Mouse (Mus musculus): ENCODE measurements around the gene Hist1h2bc. TPM values are rescaled to one million over a fixed set of nuclear protein-coding genes. Genes with fewer than 3 reads are reported as not detected.

Hist1h2bc gene
- polyA plus RNA-seq, 1 experiment: 113 TPM

DNA sequence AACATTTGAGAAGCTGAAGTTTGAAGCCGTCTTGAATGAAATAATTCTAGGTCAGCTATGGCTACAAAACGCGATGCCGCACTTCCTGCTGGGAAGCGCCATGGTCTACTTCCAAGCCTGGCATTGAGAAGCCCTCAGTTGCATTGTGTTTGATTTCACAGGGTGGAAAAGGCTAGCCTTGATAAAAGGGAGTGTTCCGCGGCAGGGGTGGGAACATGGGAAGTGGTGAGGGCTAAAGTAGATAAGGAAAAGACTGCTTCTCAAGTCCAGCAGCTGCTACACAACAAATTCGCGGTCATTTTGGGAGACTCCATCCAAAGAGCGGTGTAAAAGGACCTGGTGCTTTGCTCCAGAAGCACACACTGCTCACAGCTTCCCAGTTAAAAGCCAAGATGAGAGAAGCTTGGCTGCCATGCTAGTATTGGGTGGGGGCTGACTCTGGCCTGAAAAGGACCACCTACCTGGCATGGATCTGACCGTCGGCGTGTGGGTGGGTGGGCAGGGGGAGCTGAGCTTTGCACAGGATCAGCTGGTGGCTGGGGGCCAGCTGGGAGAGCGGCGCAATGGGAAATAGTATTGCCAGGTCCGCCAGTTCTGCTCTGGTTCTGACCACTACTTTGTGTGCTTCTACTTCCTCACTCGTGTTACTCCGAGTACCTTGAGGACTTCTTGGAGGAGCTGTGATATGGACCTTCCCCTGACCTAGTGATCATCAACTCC is 44.6 kb downstream of the Hist1h2bc start:
- Histone ChIP-seq H3K79me2 (ENCODE audit: control insufficient read depth, insufficient read depth) (no peaks in the 10 kb centered on the region), H3K36me3 (ENCODE audit: control insufficient read depth, insufficient read depth) (no peaks in the 10 kb centered on the region), H3K4me2 (ENCODE audit: low read depth) (no peak overlapping the region), H3ac (ENCODE audit: control insufficient read depth, insufficient read length) (no peak overlapping the region), H3K4me3 (no peak overlapping the region), H3K27me3 (ENCODE audit: control insufficient read depth, insufficient read depth, insufficient read length) (no peaks in the 10 kb centered on the region)
- TF ChIP-seq POLR2AphosphoS2 (IDR thresholded peaks at IDR 0.05; ENCODE audit: insufficient read length, low read depth) (no peak), E2F4 (IDR thresholded peaks at IDR 0.05; ENCODE audit: insufficient read depth) (no peak), MYOG (IDR thresholded peaks at IDR 0.05; ENCODE audit: control insufficient read depth in 1 of 3, insufficient read depth in 1 of 3, insufficient read length in 2 of 3, low read depth in 2 of 3) (no peak), CEBPB (IDR thresholded peaks at IDR 0.05; ENCODE audit: insufficient read depth, poor library complexity, severe bottlenecking) (no peak), TCF3 (IDR thresholded peaks at IDR 0.05; ENCODE audit: insufficient read length, low read depth) (no peak), SRF (IDR thresholded peaks at IDR 0.05; ENCODE audit: control insufficient read depth, insufficient read length, low read depth) (no peak), REST (IDR thresholded peaks at IDR 0.05; ENCODE audit: insufficient read depth, insufficient read length) (no peak), MYOD1 (IDR thresholded peaks at IDR 0.05; ENCODE audit: control insufficient read depth in 1 of 3, insufficient read length in 2 of 3, low read depth in 2 of 3) (no peak)

DNA sequence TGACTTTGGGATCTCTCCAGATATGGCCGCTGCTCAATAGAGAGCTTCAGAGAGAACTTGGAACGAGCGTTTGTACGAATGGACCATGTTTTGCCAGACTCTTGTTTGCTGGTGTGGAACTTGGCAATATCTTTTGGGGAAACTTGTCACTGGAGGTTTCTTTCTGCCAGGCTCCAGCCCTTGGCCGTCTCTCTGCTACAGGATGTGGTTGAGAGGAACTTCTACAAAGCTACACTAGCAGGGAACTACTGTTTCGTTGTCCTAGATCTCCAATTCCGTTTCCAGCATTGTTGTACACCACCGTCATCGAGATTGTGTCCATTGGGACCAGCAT is 45.2 kb downstream of the Hist1h2bc start:
- no peaks in the 10 kb centered on the region for H3K79me2 ChIP-seq (ENCODE audit: control insufficient read depth, insufficient read depth)

DNA sequence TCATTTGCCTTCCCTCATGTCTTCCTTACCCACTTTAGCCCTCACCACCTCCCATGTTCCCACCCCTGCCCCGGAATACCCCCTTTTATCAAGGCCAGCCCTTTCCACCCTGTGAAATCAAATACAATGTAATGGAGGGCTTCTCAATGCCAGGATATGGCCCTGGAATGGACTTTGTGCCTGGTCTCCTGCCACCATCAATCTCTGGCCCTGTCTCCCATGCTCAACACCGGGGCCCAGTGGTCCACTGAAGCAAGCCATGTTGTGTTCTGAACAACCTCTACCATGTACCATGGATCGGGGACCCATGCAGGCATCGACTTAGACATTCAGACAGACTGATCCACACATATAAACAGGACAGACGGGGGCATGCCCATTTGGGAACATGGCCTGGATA is 45.7 kb downstream of the Hist1h2bc start:
- TF ChIP-seq CEBPB (IDR thresholded peaks at IDR 0.05; ENCODE audit: insufficient read depth, poor library complexity, severe bottlenecking): no peak
- no peak for TF ChIP-seq MYOD1 (IDR thresholded peaks at IDR 0.05; ENCODE audit: control insufficient read depth in 1 of 3, insufficient read length in 2 of 3, low read depth in 2 of 3)
- no peak for TF ChIP-seq SRF (IDR thresholded peaks at IDR 0.05; ENCODE audit: control insufficient read depth, insufficient read length, low read depth)
- TF ChIP-seq MAX (IDR thresholded peaks at IDR 0.05; ENCODE audit: low read depth): no peak
- no peak for TF ChIP-seq TCF3 (IDR thresholded peaks at IDR 0.05; ENCODE audit: insufficient read length, low read depth)
- no peak for TF ChIP-seq REST (IDR thresholded peaks at IDR 0.05; ENCODE audit: insufficient read depth, insufficient read length)
- TF ChIP-seq POLR2AphosphoS2 (IDR thresholded peaks at IDR 0.05; ENCODE audit: insufficient read length, low read depth): no peak
- no peak for TF ChIP-seq USF1 (IDR thresholded peaks at IDR 0.05; ENCODE audit: low read depth)
- no peak for TF ChIP-seq MYOG (IDR thresholded peaks at IDR 0.05; ENCODE audit: control insufficient read depth in 1 of 3, insufficient read depth in 1 of 3, insufficient read length in 2 of 3, low read depth in 2 of 3)
- TF ChIP-seq E2F4 (IDR thresholded peaks at IDR 0.05; ENCODE audit: insufficient read depth): no peak
- TF ChIP-seq TCF12 (IDR thresholded peaks at IDR 0.05; ENCODE audit: insufficient read depth, poor library complexity, severe bottlenecking): no peak
- TF ChIP-seq POLR2A (IDR thresholded peaks at IDR 0.05; ENCODE audit: insufficient read length, low read depth): no peak
- Histone ChIP-seq H3K79me2 (ENCODE audit: control insufficient read depth, insufficient read depth) (no peaks in the 10 kb centered on the region), H3K27me3 (ENCODE audit: control insufficient read depth, insufficient read depth, insufficient read length) (no peaks in the 10 kb centered on the region), H3K4me2 (ENCODE audit: low read depth) (no peak overlapping the region), H3K36me3 (ENCODE audit: control insufficient read depth, insufficient read depth) (no peaks in the 10 kb centered on the region), H3ac (ENCODE audit: control insufficient read depth, insufficient read length) (no peak overlapping the region), H3K4me3 (no peak overlapping the region)

More for the DNA sequence above, 45.2 kb downstream of the Hist1h2bc start:
- Histone ChIP-seq H3K4me2 (ENCODE audit: low read depth) (no peak overlapping the region), H3ac (ENCODE audit: control insufficient read depth, insufficient read length) (no peak overlapping the region), H3K36me3 (ENCODE audit: control insufficient read depth, insufficient read depth) (no peaks in the 10 kb centered on the region), H3K4me3 (no peak overlapping the region), H3K27me3 (ENCODE audit: control insufficient read depth, insufficient read depth, insufficient read length) (no peaks in the 10 kb centered on the region)
- no peak for TF ChIP-seq POLR2A (IDR thresholded peaks at IDR 0.05; ENCODE audit: insufficient read length, low read depth)
- no peak for TF ChIP-seq USF1 (IDR thresholded peaks at IDR 0.05; ENCODE audit: low read depth)
- no peak for TF ChIP-seq MYOG (IDR thresholded peaks at IDR 0.05; ENCODE audit: control insufficient read depth in 1 of 3, insufficient read depth in 1 of 3, insufficient read length in 2 of 3, low read depth in 2 of 3)
- no peak for TF ChIP-seq CEBPB (IDR thresholded peaks at IDR 0.05; ENCODE audit: insufficient read depth, poor library complexity, severe bottlenecking)
- TF ChIP-seq SRF (IDR thresholded peaks at IDR 0.05; ENCODE audit: control insufficient read depth, insufficient read length, low read depth): no peak
- no peak for TF ChIP-seq POLR2AphosphoS2 (IDR thresholded peaks at IDR 0.05; ENCODE audit: insufficient read length, low read depth)
- no peak for TF ChIP-seq REST (IDR thresholded peaks at IDR 0.05; ENCODE audit: insufficient read depth, insufficient read length)
- TF ChIP-seq MAX (IDR thresholded peaks at IDR 0.05; ENCODE audit: low read depth): no peak

DNA sequence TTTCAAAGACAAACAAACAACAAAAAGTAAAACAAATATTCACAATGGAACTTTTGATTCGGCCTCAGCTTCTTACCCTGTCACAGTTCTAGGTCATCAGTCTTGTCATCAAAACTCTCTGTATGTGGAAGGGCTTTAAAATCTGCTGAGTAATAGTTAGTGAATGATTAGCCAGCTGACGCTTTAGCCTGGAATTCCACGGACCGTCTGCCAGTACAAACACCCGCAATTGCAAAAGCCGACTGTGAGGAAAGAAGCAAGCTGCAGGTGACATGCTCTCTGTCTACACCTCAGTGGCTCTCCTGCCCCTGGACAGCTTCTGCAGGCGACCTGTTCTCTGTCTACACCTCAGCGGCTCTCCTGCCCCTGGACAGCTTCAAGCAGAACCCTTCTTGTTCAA is 46.5 kb downstream of the Hist1h2bc start:
- H3K4me3 ChIP-seq: no peak overlapping the region
- no peaks in the 10 kb centered on the region for H3K36me3 ChIP-seq (ENCODE audit: control insufficient read depth, insufficient read depth)
- no peaks in the 10 kb centered on the region for H3K27me3 ChIP-seq (ENCODE audit: control insufficient read depth, insufficient read depth, insufficient read length)
- no peaks in the 10 kb centered on the region for H3K79me2 ChIP-seq (ENCODE audit: control insufficient read depth, insufficient read depth)
- no peak overlapping the region for H3K4me2 ChIP-seq (ENCODE audit: low read depth)
- H3ac ChIP-seq (ENCODE audit: control insufficient read depth, insufficient read length): no peak overlapping the region
- TF ChIP-seq USF1 (IDR thresholded peaks at IDR 0.05; ENCODE audit: low read depth) (no peak), SRF (IDR thresholded peaks at IDR 0.05; ENCODE audit: control insufficient read depth, insufficient read length, low read depth) (no peak), MAX (IDR thresholded peaks at IDR 0.05; ENCODE audit: low read depth) (no peak), MYOG (IDR thresholded peaks at IDR 0.05; ENCODE audit: control insufficient read depth in 1 of 3, insufficient read depth in 1 of 3, insufficient read length in 2 of 3, low read depth in 2 of 3) (no peak), REST (IDR thresholded peaks at IDR 0.05; ENCODE audit: insufficient read depth, insufficient read length) (no peak), TCF3 (IDR thresholded peaks at IDR 0.05; ENCODE audit: insufficient read length, low read depth) (no peak), TCF12 (IDR thresholded peaks at IDR 0.05; ENCODE audit: insufficient read depth, poor library complexity, severe bottlenecking) (no peak), CEBPB (IDR thresholded peaks at IDR 0.05; ENCODE audit: insufficient read depth, poor library complexity, severe bottlenecking) (no peak)

Measured in myocyte (in vitro differentiated cells).